Mouse (Mus musculus) brain, embryonic 14.5 days (tissue): ENCODE measurements around the gene Stx8. TPM values are rescaled to one million over a fixed set of nuclear protein-coding genes. Genes with fewer than 3 reads are reported as not detected.

ENCODE experiments used
- DNase-seq: peaks from one replicate; pipeline ENCODE4 v3.0.0-alpha.2; 2011; ENCODE audit warnings: low read depth
- CTCF ChIP-seq: fragments of 200-500 bp; IDR thresholded peaks from 2 replicates; pipeline ENCODE4 v1.5.1; 2012; ENCODE audit warnings: inconsistent platforms, mild to moderate bottlenecking, moderate library complexity, borderline replicate concordance; ENCODE audit not compliant: insufficient read depth, insufficient read length; ENCODE audit errors: extremely low read depth
- POLR2A ChIP-seq: fragments of 200-500 bp; IDR thresholded peaks from 2 replicates; pipeline ENCODE4 v1.6.1; 2012; ENCODE audit warnings: mild to moderate bottlenecking, inconsistent platforms, borderline replicate concordance; ENCODE audit not compliant: poor library complexity, insufficient read depth, insufficient read length, severe bottlenecking; ENCODE audit errors: extremely low read depth
- polyA plus RNA-seq: library from polyadenylated mRNA; depleted of rRNA; stranded (reverse); fragments of >200 nt; gene quantifications from 2 replicates; pipeline ENCODE4 v1.2.3, GENCODE M21; 2012

Stx8 gene
- polyA plus RNA-seq, 1 experiment: 23.4 TPM

GRCm38 (mm10) chr11:68176550-68176949 is 210.6 kb downstream of the Stx8 start:
- TF ChIP-seq CTCF: no peak
- TF ChIP-seq POLR2A: no peak
- DNase-seq: no peak

DNA sequence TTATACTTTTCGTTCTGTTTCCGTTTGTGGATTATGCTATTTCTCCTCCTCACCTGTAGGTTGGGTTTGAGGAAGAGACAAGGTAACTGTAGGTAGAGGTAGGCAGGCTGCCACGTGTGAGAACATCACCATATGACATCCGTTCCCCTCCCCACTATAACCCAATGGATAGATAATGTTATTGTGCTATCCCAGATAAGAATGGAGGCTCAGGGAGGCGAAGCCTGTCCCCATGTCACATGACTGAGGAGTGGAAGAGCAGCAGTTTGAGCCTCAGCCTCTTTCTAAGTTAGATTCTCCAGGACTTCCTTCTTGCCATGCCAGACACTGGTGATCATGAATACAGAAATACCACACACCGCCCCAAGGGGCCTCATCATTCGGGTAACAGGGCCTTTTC is 211.4 kb downstream of the Stx8 start:
- TF ChIP-seq CTCF (no peak), POLR2A (no peak)
- no peak for DNase-seq

DNA sequence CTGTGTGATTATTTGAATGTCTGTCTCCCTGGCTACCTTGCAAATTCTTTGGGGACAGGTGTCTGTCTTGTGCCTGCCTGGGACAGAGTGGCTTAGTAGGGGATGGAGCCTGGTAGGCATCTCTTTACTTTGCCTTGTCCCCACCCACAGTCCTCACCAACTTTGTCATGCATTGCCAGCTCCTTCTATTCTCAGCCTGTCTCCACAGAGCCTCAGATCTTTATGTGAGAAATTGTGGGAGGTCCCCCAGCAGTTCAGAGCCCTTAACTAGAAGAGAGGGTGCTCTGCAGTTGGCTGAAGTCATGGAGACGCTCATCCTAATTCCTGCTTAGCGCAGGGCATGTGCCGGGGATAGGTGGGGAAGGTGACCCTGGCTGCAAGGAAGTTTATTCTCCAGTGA is 219.7 kb downstream of the Stx8 start:
- TF ChIP-seq CTCF (no peak), POLR2A (no peak)
- no peak for DNase-seq

- no peak for TF ChIP-seq CTCF
- TF ChIP-seq POLR2A: no peak
- no peak for DNase-seq
Observed at GRCm38 (mm10) chr11:68187242-68187641, 221.2 kb downstream of the Stx8 start.

DNA sequence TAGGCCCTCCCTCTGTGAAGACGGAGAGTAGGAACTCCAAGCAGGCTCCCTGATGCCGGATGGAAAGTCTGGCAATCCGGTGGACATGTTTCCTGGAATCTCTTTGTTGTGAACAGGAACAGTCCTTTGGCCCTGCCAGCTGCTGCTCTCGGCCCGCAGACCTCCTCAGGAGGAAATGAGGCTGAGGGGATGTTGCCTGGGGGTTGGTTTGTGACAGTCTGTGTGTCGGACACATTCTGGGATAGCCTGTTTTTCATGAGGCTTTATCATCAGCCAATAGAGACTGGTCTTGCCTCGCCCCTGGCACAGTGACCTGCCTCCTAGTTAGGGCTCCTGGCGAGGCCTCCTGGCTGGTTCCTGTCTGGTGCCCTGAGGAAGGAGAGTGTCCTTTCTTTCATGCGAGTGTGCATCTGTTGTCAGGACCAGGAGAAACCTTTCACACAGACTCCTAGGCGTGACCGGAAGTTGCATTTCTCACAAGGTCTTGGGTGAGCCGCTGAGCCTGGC is 222.8 kb downstream of the Stx8 start:
- DNase-seq: no peak
- TF ChIP-seq POLR2A: no peak
- no peak for TF ChIP-seq CTCF

GRCm38 (mm10) chr11:68190849-68191248 is 224.9 kb downstream of the Stx8 start:
- TF ChIP-seq CTCF (no peak), POLR2A (no peak)
- no peak for DNase-seq

- TF ChIP-seq POLR2A (no peak), CTCF (no peak)
- no peak for DNase-seq
Observed at GRCm38 (mm10) chr11:68195168-68195567, 229.2 kb downstream of the Stx8 start.

DNA sequence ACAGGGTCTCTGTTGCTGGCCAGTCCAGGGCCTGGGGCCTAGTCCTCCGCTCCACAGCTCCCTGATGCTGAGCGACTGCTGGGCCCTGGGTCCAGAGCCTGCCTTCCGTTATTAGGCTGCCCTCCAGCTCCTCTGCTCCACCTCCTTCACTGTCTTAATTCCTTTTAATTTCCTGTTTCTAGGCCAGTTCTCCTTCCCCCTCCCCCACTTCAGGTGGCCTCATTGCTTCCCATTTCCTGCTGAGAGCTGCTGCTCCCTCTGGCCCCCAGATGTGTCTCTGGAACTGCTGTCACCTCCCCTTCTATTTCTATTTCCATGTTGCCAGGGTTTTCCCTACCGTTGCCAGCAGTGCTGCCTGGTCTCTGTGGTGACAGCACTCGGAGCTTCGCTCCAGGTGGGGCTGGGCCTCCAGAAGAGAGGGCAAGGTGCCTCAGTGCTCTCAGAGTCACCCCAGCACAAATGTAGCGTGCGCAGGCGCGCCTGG is 229.7 kb downstream of the Stx8 start:
- no peak for DNase-seq
- TF ChIP-seq POLR2A (no peak), CTCF (no peak)

- TF ChIP-seq CTCF (no peak), POLR2A (no peak)
- no peak for DNase-seq
Observed at GRCm38 (mm10) chr11:68196566-68196965, 230.6 kb downstream of the Stx8 start.

- no peak for DNase-seq
- TF ChIP-seq CTCF (no peak), POLR2A (no peak)
Observed at GRCm38 (mm10) chr11:68197471-68197870, 231.5 kb downstream of the Stx8 start.

DNA sequence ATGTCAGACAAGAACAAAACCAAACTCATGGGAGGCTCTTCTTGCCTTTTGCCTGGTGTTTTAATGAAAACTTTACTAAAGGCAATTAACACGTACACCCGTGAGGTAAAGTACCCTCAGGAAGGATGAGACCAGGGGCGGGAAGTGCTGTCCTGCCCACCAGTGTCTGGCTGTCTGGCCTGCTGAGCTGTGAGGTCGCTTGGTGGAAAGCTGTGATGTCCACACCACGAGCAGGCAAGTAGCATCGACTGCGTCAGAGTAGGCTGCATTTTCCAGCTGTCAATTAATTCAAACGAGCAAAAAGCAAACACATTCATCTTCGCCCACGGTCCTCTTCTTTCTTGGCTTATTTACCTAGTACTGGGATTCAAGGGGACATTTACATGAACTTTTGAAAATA is 232.7 kb downstream of the Stx8 start:
- TF ChIP-seq POLR2A: no peak
- TF ChIP-seq CTCF: no peak

DNA sequence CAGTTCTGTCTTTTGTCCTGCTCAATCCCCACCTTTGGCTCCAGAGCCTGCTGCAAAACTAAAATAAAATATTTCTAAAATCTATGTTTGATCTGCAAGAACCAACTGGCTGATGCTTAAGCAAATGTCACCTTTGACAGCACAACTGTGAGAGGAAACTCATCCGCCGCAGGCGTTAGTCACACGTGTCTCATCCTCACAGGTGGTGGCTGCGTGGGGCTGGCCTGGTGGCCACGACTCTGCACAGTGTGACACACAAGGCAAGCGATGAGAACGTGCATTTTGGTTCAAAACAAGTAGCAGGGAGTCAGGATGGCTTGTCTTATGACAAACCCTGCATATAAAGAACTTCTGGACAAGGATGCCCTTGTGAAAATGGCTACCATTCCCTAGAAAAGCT is 233.1 kb downstream of the Stx8 start:
- no peak for DNase-seq
- no peak for TF ChIP-seq POLR2A
- no peak for TF ChIP-seq CTCF

More for the DNA sequence above, 232.7 kb downstream of the Stx8 start:
- DNase-seq: no peak
